Mouse (Mus musculus) heart, adult 8-10 months (tissue): Measurements from ENCODE around the gene Arrb1. TPM values are rescaled to one million over a fixed set of nuclear protein-coding genes. Genes with fewer than 3 reads are reported as not detected.

Experiments used
- DNase-seq: peaks from one replicate; pipeline ENCODE4 v3.0.0; 2022; ENCODE audit warnings: low spot score
- total RNA-seq, 4 experiments: library from RNA; stranded (reverse); gene quantifications; 2 replicates each; pipeline ENCODE4 v1.2.4; 2022

Gene Arrb1
- total RNA-seq, 4 experiments from 2014 or later = 16.2 to 28.4 (median 19.5) TPM

GRCm38 (mm10) chr7:99537183-99537756 lies 2.0 kb downstream of the Arrb1 start:
- no peak for DNase-seq

GRCm38 (mm10) chr7:99538421-99538820 lies 3.2 kb downstream of the Arrb1 start:
- DNase-seq = no peak

- DNase-seq = peak; percentile 76
These were observed 4.1 kb downstream of the Arrb1 start for GRCm38 (mm10) chr7:99539201-99539891.

- DNase-seq = no peak
These were observed 4.8 kb downstream of the Arrb1 start for GRCm38 (mm10) chr7:99540016-99540415.

GRCm38 (mm10) chr7:99541204-99541603 lies 5.9 kb downstream of the Arrb1 start:
- DNase-seq = no peak

GRCm38 (mm10) chr7:99544272-99544671 lies 9.0 kb downstream of the Arrb1 start:
- no peak for DNase-seq

GRCm38 (mm10) chr7:99545885-99546745 lies 10.8 kb downstream of the Arrb1 start:
- DNase-seq = peak; percentile 68

GRCm38 (mm10) chr7:99547584-99548487 lies 12.6 kb downstream of the Arrb1 start:
- DNase-seq = no peak

- no peak for DNase-seq
These were observed 14.4 kb downstream of the Arrb1 start for GRCm38 (mm10) chr7:99549668-99550067.

GRCm38 (mm10) chr7:99551623-99552022 lies 16.4 kb downstream of the Arrb1 start:
- DNase-seq = no peak

- no peak for DNase-seq
These were observed 18.1 kb downstream of the Arrb1 start for GRCm38 (mm10) chr7:99553222-99553884.

GRCm38 (mm10) chr7:99553885-99554269 lies 18.6 kb downstream of the Arrb1 start:
- no peak for DNase-seq

- DNase-seq = peak; percentile 61
These were observed 20.6 kb downstream of the Arrb1 start for GRCm38 (mm10) chr7:99555862-99556261.

- DNase-seq = no peak
These were observed 23.8 kb downstream of the Arrb1 start for GRCm38 (mm10) chr7:99559091-99559490.

- DNase-seq = no peak
These were observed 27.2 kb downstream of the Arrb1 start for GRCm38 (mm10) chr7:99562478-99562877.

- DNase-seq = no peak
These were observed 28.0 kb downstream of the Arrb1 start for GRCm38 (mm10) chr7:99563224-99563623.

- no peak for DNase-seq
These were observed 30.1 kb downstream of the Arrb1 start for GRCm38 (mm10) chr7:99565325-99565881.

- no peak for DNase-seq
These were observed 35.4 kb downstream of the Arrb1 start for GRCm38 (mm10) chr7:99570680-99571079.

- no peak for DNase-seq
These were observed 37.7 kb downstream of the Arrb1 start for GRCm38 (mm10) chr7:99572931-99573330.

- no peak for DNase-seq
These were observed 38.1 kb downstream of the Arrb1 start for GRCm38 (mm10) chr7:99573351-99573750.

- no peak for DNase-seq
These were observed 43.0 kb downstream of the Arrb1 start for GRCm38 (mm10) chr7:99578246-99578645.
